Mouse (Mus musculus): ENCODE results near the gene Nipsnap2. TPM values are rescaled to one million over a fixed set of nuclear protein-coding genes. Genes with fewer than 3 reads are reported as not detected.

Gene Nipsnap2
- polyA plus RNA-seq, 1 experiment: not detected

DNA sequence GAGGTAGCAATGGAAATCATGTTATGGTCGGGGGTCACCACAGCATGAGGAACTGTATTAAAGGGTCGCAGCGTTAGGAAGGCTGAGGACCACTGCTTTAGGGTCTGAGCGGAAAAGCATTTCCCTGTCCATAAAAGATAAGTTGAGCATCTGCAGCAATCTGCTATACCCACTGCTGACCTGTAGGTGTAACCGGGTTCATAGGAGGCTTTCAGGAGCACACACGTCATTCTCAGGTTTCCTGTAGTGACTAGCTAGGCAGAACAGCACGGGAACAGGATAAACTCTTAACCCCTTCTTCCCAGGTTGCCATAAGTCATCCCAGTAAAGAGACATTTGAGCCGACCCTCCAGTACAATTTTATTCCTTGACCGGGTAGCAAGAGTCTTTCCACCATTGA lies 7.8 kb upstream of the Nipsnap2 start:
- no peaks in the 10 kb centered on the region for H3K4me1 ChIP-seq (ENCODE audit: control insufficient read depth, insufficient read depth, low read length)
- WGBS: 86% methylated on average over 9 of the region's 9 CpGs
- no peak overlapping the region for H3K27ac ChIP-seq (ENCODE audit: insufficient read depth, low read depth, low read length)
- TF ChIP-seq POLR2A (IDR thresholded peaks at IDR 0.05; ENCODE audit: insufficient read depth, low read depth, low read length): no peak
- no peak for TF ChIP-seq CTCF (IDR thresholded peaks at IDR 0.05; ENCODE audit: insufficient read depth, low read depth, low read length)
- H3K4me3 ChIP-seq (ENCODE audit: insufficient read depth, low read depth, low read length): no peak overlapping the region

DNA sequence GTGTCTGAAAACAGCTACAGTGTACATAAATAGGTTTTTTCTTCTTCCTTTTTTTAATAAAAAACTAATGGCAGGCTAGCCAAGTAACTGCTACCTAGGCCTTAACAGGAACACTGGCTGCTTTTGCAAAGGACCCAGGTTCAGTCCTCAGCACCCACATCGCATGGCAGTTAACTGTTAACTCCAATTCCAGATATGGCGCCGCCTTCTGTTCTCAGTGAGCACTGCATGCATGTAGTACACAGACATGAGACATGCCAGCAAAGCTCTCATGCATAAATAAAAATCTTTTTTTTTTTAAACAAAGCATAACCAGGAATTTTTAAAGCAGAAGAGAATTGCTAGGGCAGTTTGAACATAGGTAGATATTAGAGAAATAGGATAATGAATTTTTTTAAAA lies 4.7 kb upstream of the Nipsnap2 start:
- Histone ChIP-seq H3K27ac (ENCODE audit: insufficient read depth, low read depth, low read length) (no peak overlapping the region), H3K4me1 (ENCODE audit: control insufficient read depth, insufficient read depth, low read length) (peaks cover 4% of the 10 kb centered on the region; the same call in 1 of the 2 replicates), H3K4me3 (ENCODE audit: insufficient read depth, low read depth, low read length) (no peak overlapping the region)
- no peak for TF ChIP-seq POLR2A (IDR thresholded peaks at IDR 0.05; ENCODE audit: insufficient read depth, low read depth, low read length)
- TF ChIP-seq CTCF (IDR thresholded peaks at IDR 0.05; ENCODE audit: insufficient read depth, low read depth, low read length): no peak
- 91% methylated on average over 3 of the region's 3 CpGs for whole genome bisulfite sequencing

DNA sequence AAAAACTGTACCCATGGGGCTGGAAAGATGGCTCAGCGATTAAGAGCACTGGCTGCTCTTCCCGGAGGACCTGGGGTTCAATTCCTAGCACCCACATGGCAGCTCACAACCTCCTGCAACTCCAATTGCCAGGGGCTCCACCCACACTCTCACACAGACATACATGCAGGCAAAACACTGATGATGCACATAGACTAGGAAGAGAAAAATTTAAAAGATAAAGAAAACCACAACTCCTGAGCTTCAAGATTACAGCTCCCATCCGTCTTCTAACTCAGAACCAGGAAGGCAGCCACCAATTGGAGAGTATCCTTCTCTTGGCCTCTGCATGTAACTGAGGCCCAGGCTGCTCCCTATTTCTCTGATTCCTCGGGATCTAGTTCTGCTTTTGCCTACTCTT lies 595 bp upstream of the Nipsnap2 start:
- 41% methylated on average over 4 of the region's 4 CpGs for WGBS
- no peak overlapping the region for H3K27ac ChIP-seq (ENCODE audit: insufficient read depth, low read depth, low read length)
- TF ChIP-seq CTCF (IDR thresholded peaks at IDR 0.05; ENCODE audit: insufficient read depth, low read depth, low read length) (no peak), POLR2A (IDR thresholded peaks at IDR 0.05; ENCODE audit: insufficient read depth, low read depth, low read length) (no peak)
- H3K4me3 ChIP-seq (ENCODE audit: insufficient read depth, low read depth, low read length): no peak overlapping the region
- H3K4me1 ChIP-seq (ENCODE audit: control insufficient read depth, insufficient read depth, low read length): peaks cover 6% of the 10 kb centered on the region

DNA sequence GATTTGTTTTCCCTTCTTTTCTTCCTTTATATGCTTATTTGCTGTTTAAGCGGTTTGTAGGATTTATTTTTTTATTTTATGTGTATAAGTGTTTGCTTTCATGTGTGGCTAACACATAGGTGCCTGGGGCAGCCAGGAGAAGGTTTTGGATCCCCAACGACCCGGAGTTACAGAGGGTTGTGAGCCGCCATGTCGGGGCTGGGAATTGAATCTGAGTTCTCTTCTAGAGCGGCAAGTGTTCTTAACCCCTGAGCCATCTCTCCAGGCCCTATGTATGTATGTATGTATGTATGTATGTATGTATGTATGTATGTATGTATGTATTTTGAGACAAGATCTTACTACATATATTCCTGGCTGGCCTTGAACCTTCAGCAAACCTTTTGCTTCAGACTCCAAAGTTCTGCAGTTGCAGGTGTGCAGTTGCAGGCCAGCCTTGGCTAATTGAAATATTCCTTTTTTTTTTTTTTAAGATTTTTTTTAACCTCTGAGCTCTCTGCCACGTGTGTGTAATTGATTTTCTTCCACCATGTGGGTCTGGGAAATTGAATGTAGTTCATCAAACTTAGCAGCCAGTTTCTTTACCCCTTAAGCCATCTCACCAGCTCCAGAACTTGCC lies 1.0 kb downstream of the Nipsnap2 start:
- Histone ChIP-seq H3K4me3 (ENCODE audit: insufficient read depth, low read depth, low read length) (peak overlapping the region; percentile 96), H3K4me1 (ENCODE audit: control insufficient read depth, insufficient read depth, low read length) (peaks cover 16% of the 10 kb centered on the region), H3K27ac (ENCODE audit: insufficient read depth, low read depth, low read length) (no peak overlapping the region)
- WGBS: 3% methylated on average over 7 of the region's 7 CpGs
- TF ChIP-seq POLR2A (IDR thresholded peaks at IDR 0.05; ENCODE audit: insufficient read depth, low read depth, low read length) (no peak), CTCF (IDR thresholded peaks at IDR 0.05; ENCODE audit: insufficient read depth, low read depth, low read length) (no peak)

DNA sequence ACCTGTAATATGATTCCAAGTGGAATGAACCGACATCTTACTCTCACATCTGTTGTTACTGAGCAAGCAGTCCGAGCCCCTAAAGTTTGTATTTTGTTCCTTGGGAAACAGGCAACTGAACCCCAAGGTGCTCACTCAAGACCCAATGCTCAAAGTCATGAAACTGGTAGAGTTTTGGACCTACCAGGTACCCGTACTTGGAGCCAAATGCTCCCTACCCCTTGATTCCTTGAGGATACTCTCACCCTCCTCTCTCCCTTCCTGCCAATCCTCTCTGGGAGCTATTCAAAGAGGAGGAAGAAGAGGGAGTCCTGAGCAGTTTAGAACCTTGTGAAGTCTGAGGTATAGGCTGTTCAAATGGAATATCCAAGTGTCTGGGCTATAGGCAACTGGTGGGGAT lies 1.9 kb downstream of the Nipsnap2 start:
- Histone ChIP-seq H3K4me3 (ENCODE audit: insufficient read depth, low read depth, low read length) (no peak overlapping the region), H3K27ac (ENCODE audit: insufficient read depth, low read depth, low read length) (no peak overlapping the region), H3K4me1 (ENCODE audit: control insufficient read depth, insufficient read depth, low read length) (peaks cover 19% of the 10 kb centered on the region)
- TF ChIP-seq CTCF (IDR thresholded peaks at IDR 0.05; ENCODE audit: insufficient read depth, low read depth, low read length) (no peak), POLR2A (IDR thresholded peaks at IDR 0.05; ENCODE audit: insufficient read depth, low read depth, low read length) (no peak)
- 83% methylated on average over 3 of the region's 3 CpGs for WGBS

DNA sequence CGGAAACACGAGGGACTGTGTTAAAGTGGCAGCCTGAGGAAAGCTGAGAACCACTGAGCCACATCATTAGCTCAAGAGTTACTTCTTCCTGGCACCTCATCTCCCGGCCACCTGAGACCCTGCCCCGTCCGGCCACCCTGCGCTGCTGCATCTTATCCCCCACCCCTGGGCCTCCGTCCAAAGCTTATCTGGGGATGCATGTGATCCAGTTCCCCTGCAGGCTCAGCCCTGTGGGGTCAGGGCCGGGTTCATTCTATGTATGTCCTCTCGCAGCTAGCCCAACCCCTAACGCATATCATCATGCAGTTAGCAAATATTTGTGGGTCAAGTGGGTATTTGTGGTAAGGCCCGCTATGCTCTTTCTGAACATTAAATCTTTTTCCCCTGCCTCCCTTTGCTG lies 4.4 kb downstream of the Nipsnap2 start:
- Histone ChIP-seq H3K4me1 (ENCODE audit: control insufficient read depth, insufficient read depth, low read length) (peaks cover 14% of the 10 kb centered on the region), H3K4me3 (ENCODE audit: insufficient read depth, low read depth, low read length) (no peak overlapping the region), H3K27ac (ENCODE audit: insufficient read depth, low read depth, low read length) (no peak overlapping the region)
- 76% methylated on average over 11 of the region's 11 CpGs for WGBS
- TF ChIP-seq POLR2A (IDR thresholded peaks at IDR 0.05; ENCODE audit: insufficient read depth, low read depth, low read length): no peak
- no peak for TF ChIP-seq CTCF (IDR thresholded peaks at IDR 0.05; ENCODE audit: insufficient read depth, low read depth, low read length)

DNA sequence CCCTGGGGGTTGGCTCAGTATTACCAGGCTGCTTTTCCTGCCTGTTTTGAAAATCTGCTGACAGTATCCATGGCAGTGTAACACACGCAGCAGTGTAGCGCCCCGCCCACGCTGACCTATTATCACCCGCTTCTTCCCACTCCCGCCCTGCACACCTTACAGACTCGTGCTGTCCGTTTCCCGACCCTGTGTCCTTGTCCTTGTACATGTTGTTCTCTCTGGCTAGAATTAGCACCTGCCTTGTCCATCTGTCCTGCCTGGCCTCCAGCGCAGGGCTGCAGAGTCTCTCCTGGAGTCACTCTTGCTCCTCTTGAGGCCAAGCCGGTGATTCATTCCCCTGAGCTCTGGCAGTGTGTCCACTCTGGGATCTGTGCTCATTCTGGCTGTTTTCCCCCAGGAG lies 5.5 kb downstream of the Nipsnap2 start:
- Histone ChIP-seq H3K4me1 (ENCODE audit: control insufficient read depth, insufficient read depth, low read length) (peaks cover 14% of the 10 kb centered on the region), H3K4me3 (ENCODE audit: insufficient read depth, low read depth, low read length) (no peak overlapping the region), H3K27ac (ENCODE audit: insufficient read depth, low read depth, low read length) (0 out of 2 replicates have a peak overlapping the region, but pooled peaks have one; percentile 49)
- 57% methylated on average over 11 of the region's 11 CpGs for WGBS
- TF ChIP-seq POLR2A (IDR thresholded peaks at IDR 0.05; ENCODE audit: insufficient read depth, low read depth, low read length) (no peak), CTCF (IDR thresholded peaks at IDR 0.05; ENCODE audit: insufficient read depth, low read depth, low read length) (no peak)

DNA sequence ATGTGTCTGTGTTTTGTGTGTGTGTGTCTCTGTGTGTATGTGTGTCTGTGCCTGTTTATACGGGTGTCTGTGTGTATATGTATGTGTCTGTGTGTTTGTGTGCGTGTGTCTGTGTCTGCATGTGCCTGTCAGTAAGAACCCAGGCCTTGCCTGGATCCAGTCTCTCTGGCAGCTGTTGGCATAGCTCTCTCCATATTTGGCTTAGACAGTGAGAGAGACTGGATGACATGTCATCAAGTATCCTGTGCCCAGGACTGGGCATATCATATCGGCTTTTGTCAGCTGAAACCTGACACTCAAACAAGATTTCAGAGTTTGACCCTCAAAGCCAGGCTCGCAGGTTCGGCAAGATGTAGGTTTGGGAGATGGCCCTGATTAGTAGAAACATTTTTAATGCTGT lies 6.2 kb downstream of the Nipsnap2 start:
- 77% methylated on average over 5 of the region's 5 CpGs for WGBS

DNA sequence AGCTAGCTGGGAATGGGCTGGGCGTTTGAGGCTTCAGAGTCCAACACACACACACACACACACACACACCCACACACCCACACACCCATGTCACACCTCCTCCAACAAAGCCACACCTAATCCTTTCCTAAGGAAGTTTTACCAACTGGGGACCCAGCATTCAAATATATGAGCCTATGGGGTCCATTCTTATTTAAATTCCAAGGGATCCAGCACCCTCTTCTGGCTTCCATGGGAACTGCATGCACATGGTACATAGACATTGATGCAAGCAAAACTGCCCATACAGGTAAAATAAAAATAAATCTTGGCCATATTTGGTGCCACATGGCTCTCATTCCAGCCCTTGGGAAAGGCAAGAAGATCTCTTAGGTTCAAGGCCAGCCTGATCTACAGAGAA lies 16.1 kb downstream of the Nipsnap2 start:
- TF ChIP-seq CTCF (IDR thresholded peaks at IDR 0.05; ENCODE audit: insufficient read depth, low read depth, low read length): no peak
- Histone ChIP-seq H3K4me1 (ENCODE audit: control insufficient read depth, insufficient read depth, low read length) (no peaks in the 10 kb centered on the region), H3K4me3 (ENCODE audit: insufficient read depth, low read depth, low read length) (no peak overlapping the region), H3K27ac (ENCODE audit: insufficient read depth, low read depth, low read length) (no peak overlapping the region)
- WGBS: 75% methylated on average over 1 of the region's 1 CpGs

More for the DNA sequence above, 6.2 kb downstream of the Nipsnap2 start:
- Histone ChIP-seq H3K4me3 (ENCODE audit: insufficient read depth, low read depth, low read length) (no peak overlapping the region), H3K27ac (ENCODE audit: insufficient read depth, low read depth, low read length) (no peak overlapping the region), H3K4me1 (ENCODE audit: control insufficient read depth, insufficient read depth, low read length) (peaks cover 14% of the 10 kb centered on the region)
- no peak for TF ChIP-seq CTCF (IDR thresholded peaks at IDR 0.05; ENCODE audit: insufficient read depth, low read depth, low read length)
- TF ChIP-seq POLR2A (IDR thresholded peaks at IDR 0.05; ENCODE audit: insufficient read depth, low read depth, low read length): no peak
